ENCODE assay signal across 15 mouse cellular contexts in genomic region chr17:88123711-88124110, GRCm38 (mm10). TPM values are rescaled to one million over a fixed set of nuclear protein-coding genes. Genes with fewer than 3 reads are reported as not detected.
DNase-seq lines count a peak whose midpoint lies in the region; ATAC-seq and TF ChIP-seq lines count a peak whose summit lies in the region.
"Had no signal": no experiment of that assay in that cellular context is flagged by ENCODE, and none has a peak within 500 bp of the region (broad histone marks: within the 10 kb centered on the region; RNA-seq: fewer than 3 reads in every experiment).

No protein-coding gene starts in this region.

- peak overlapping the region; percentile 22; the same call in 1 of the 2 replicates for H3K27ac ChIP-seq in liver, postnatal 0 days (ENCODE audit: low read depth)
- H3K27ac ChIP-seq in forebrain, embryonic 10.5 days = no peak overlapping the region
- H3K27ac ChIP-seq: intestine, embryonic 15.5 days; kidney, postnatal 0 days; limb, embryonic 10.5 days had no signal

- DNase-seq in liver, postnatal 0 days = no peak
- no peak for DNase-seq in liver
- DNase-seq in B cell, adult 2 months = peak; percentile 46 to 64
- DNase-seq in adipocyte (ENCODE audit: low spot score) = peak; percentile 41
- DNase-seq in forebrain, embryonic 10.5 days (ENCODE audit: extremely low spot score, low spot score) = no peak
- no peak for DNase-seq in urinary bladder, postnatal 36 days (ENCODE audit: low spot score in 2 of 2)
- no peak for DNase-seq in left cerebral cortex, postnatal 36 days (ENCODE audit: low spot score in 2 of 2)
- DNase-seq: cerebellum, adult 9-10 months; heart, postnatal 36 days; lung, adult 2 months; spleen, adult 18-20 months had no signal

- TF ChIP-seq EP300 in liver, postnatal 0 days (IDR thresholded peaks at IDR 0.05; ENCODE audit: low read depth) = peak; percentile 33; the same call in 1 of the 2 replicates

- no peaks in the 10 kb centered on the region for H3K27me3 ChIP-seq in liver, postnatal 0 days (ENCODE audit: insufficient read depth, low read length)
- no peaks in the 10 kb centered on the region for H3K27me3 ChIP-seq in forebrain, embryonic 10.5 days (ENCODE audit: poor library complexity, severe bottlenecking)
- H3K27me3 ChIP-seq: intestine, embryonic 15.5 days had no signal

- TF ChIP-seq CTCF in liver, postnatal 0 days (IDR thresholded peaks at IDR 0.05; ENCODE audit: low read depth) = no peak

- no peak overlapping the region for H3K4me2 ChIP-seq in liver, postnatal 0 days (ENCODE audit: low read depth, low read length)
- H3K4me2 ChIP-seq: intestine, embryonic 15.5 days had no signal

- no peak overlapping the region for H3K9ac ChIP-seq in liver, postnatal 0 days (replicated peaks)
- H3K9ac ChIP-seq: intestine, embryonic 15.5 days had no signal

- H3K4me1 ChIP-seq in liver, postnatal 0 days (ENCODE audit: insufficient read depth) = no peaks in the 10 kb centered on the region
- no peaks in the 10 kb centered on the region for H3K4me1 ChIP-seq in forebrain, embryonic 10.5 days
- H3K4me1 ChIP-seq: intestine, embryonic 15.5 days; limb, embryonic 10.5 days had no signal

- no peak overlapping the region for H3K4me3 ChIP-seq in liver, postnatal 0 days (ENCODE audit: low read depth, low read length)
- no peak overlapping the region for H3K4me3 ChIP-seq in forebrain, embryonic 10.5 days
- H3K4me3 ChIP-seq: intestine, embryonic 15.5 days; limb, embryonic 10.5 days had no signal

- no peaks in the 10 kb centered on the region for H3K36me3 ChIP-seq in liver, postnatal 0 days (replicated peaks; ENCODE audit: insufficient read depth, low read length)
- H3K36me3 ChIP-seq in forebrain, embryonic 10.5 days (replicated peaks) = no peaks in the 10 kb centered on the region
- H3K36me3 ChIP-seq: intestine, embryonic 15.5 days; limb, embryonic 10.5 days had no signal

- H3K9me3 ChIP-seq in liver, postnatal 0 days (ENCODE audit: low read length) = no peaks in the 10 kb centered on the region
- H3K9me3 ChIP-seq in forebrain, embryonic 10.5 days = no peaks in the 10 kb centered on the region
- H3K9me3 ChIP-seq: intestine, embryonic 15.5 days; limb, embryonic 10.5 days had no signal

- 35% methylated on average over 3 of the region's 3 CpGs for WGBS in liver, postnatal 0 days (ENCODE audit: insufficient replicate concordance)
- WGBS in forebrain, embryonic 10.5 days = 94% methylated on average over 3 of the region's 3 CpGs

- intact Hi-C loops in left cerebral cortex, postnatal 36 days (cut with DNase I) = no loop called here

- peak; percentile 74 for ATAC-seq in liver, postnatal 0 days
- ATAC-seq in monocyte, adult 5-6 weeks (replicated peaks; ENCODE audit: insufficient number of reproducible peaks, low FRiP score, low TSS enrichment, poor library complexity, severe bottlenecking) = peak; percentile 97
- ATAC-seq: intestine, embryonic 15.5 days had no signal

RNA-seq across cellular contexts. Expression of gene Fbxo11, which starts 58.6 kb away (rescaled TPM):
- polyA plus RNA-seq in liver, postnatal 0 days (2015; fragmentation: Nextera tagmentation; extraction: Ambion mirVana) = 4.1 and 4.7 TPM in 2 replicates
- 61.8 to 82.8 TPM (median 75.5 TPM) in 3 replicates for total RNA-seq in monocyte, adult 5-6 weeks (2017)
- polyA plus RNA-seq in forebrain, embryonic 10.5 days (2016; fragmentation: Nextera tagmentation; extraction: Ambion mirVana) = 15.3 and 15.4 TPM in 2 replicates
- 100 to 1,000 TPM; 106 to 122 TPM for total RNA-seq in left cerebral cortex, postnatal 36 days (2021)

Comparison
In these comparisons a context has a peak if more than half of its experiments do, and no peak if none do; other contexts are left out.
1. DNase-seq: peak in B cell, adult 2 months (2 of 2) and adipocyte (single experiment); none in liver, postnatal 0 days (single experiment), liver (single experiment), forebrain, embryonic 10.5 days (single experiment), urinary bladder, postnatal 36 days (0 of 2) and left cerebral cortex, postnatal 36 days (0 of 2).